Mouse (Mus musculus) embryonic facial prominence, embryonic 14.5 days (tissue): ENCODE measurements around the gene Caml. TPM values are rescaled to one million over a fixed set of nuclear protein-coding genes. Genes with fewer than 3 reads are reported as not detected.
A peak's percentile ranks its signal among the peaks of the same experiment; 100 is the strongest.
"Not testable (repeated sequence)": the region's sequence is repeated elsewhere in the genome, so short reads cannot be mapped to it uniquely, and the experiment has no call there.

Source experiments
- ATAC-seq: fragments of 200-750 bp; cut with Nextera tagmentation; 2 replicates; pipeline ENCODE4 v1.8.0; 2017; ENCODE audit warnings: low read depth, moderate number of reproducible peaks, moderate TSS enrichment
- DNase-seq: peaks from one replicate; pipeline ENCODE4 v3.0.0-alpha.2; 2015; ENCODE audit warnings: low spot score
- H3K27ac ChIP-seq: fragments of 300-500 bp; sonication (generic); replicated peaks from 2 replicates; pipeline ENCODE4 v1.5.1; 2014; ENCODE audit warnings: low read depth, mild to moderate bottlenecking, low read length, moderate library complexity
- H3K27me3 ChIP-seq: fragments of 300-500 bp; sonication (generic); replicated peaks from 2 replicates; pipeline ENCODE4 v1.6.1; 2014; ENCODE audit warnings: low read length; ENCODE audit not compliant: control insufficient read depth, insufficient read depth
- H3K36me3 ChIP-seq: fragments of 300-500 bp; sonication (generic); 2 replicates; pipeline ENCODE4 v1.6.1; 2014; ENCODE audit warnings: low read length, mixed read lengths; ENCODE audit not compliant: control insufficient read depth, insufficient read depth
- H3K4me1 ChIP-seq: fragments of 300-500 bp; sonication (generic); 2 replicates; pipeline ENCODE4 v1.6.1; 2014; ENCODE audit warnings: antibody characterized with exemption, low read length; ENCODE audit not compliant: control insufficient read depth, insufficient read depth
- H3K4me2 ChIP-seq: fragments of 300-500 bp; sonication (generic); 2 replicates; pipeline ENCODE4 v1.6.1; 2014; ENCODE audit warnings: low read depth, mild to moderate bottlenecking, low read length, moderate library complexity, mixed read lengths
- H3K4me3 ChIP-seq: fragments of 300-500 bp; sonication (generic); 2 replicates; pipeline ENCODE4 v1.5.1; 2014; ENCODE audit warnings: low read depth, mild to moderate bottlenecking, low read length
- H3K9ac ChIP-seq: fragments of 300-500 bp; sonication (generic); 2 replicates; pipeline ENCODE4 v1.6.1; 2014; ENCODE audit warnings: low read depth, mild to moderate bottlenecking, low read length, moderate library complexity, mixed read lengths
- H3K9me3 ChIP-seq: fragments of 300-500 bp; sonication (generic); 2 replicates; pipeline ENCODE4 v1.6.1; 2016; ENCODE audit warnings: low read length; ENCODE audit not compliant: control insufficient read depth
- WGBS: fragments of 180-500 bp; shearing (Covaris S2); extraction: QIAGEN DNeasy Blood & Tissue Kit; methylation state at CpG from one replicate; pipeline ENCODE4 v1.1.7; 2014; 5-methylcytosine and 5-hydroxymethylcytosine counted together
- polyA plus RNA-seq: library from polyadenylated mRNA; unstranded; fragments of >200 nt; fragmentation: Nextera tagmentation; extraction: Ambion mirVana; gene quantifications from 2 replicates; pipeline ENCODE4 v1.2.1, GENCODE M21; 2014

Caml gene
- polyA plus RNA-seq, 1 experiment from 2014 or later, result 59.8 TPM

GRCm38 (mm10) chr13:55636185-55636983, 13.6 kb downstream of the Caml start:
- peaks cover 8% of the 10 kb centered on the region for H3K4me1 ChIP-seq
- H3K36me3 ChIP-seq, result peaks cover 47% of the 10 kb centered on the region
- 91% methylated on average over 14 of the region's 14 CpGs for WGBS
- DNase-seq (no peak), ATAC-seq (no peak)
- H3K9ac ChIP-seq, result peak overlapping the region; percentile 84; the same call in 1 of the 2 replicates
- peak overlapping the region; percentile 82 for H3K4me2 ChIP-seq
- no peak overlapping the region for H3K27ac ChIP-seq
- H3K4me3 ChIP-seq, result no peak overlapping the region; the same call in 1 of the 2 replicates
- H3K27me3 ChIP-seq, result no peaks in the 10 kb centered on the region
- no peaks in the 10 kb centered on the region for H3K9me3 ChIP-seq

- H3K36me3 ChIP-seq, result peaks cover 51% of the 10 kb centered on the region
- not testable (repeated sequence) for H3K9me3 ChIP-seq, H3K4me1 ChIP-seq, ATAC-seq, H3K4me2 ChIP-seq, H3K27me3 ChIP-seq, H3K4me3 ChIP-seq, H3K9ac ChIP-seq, H3K27ac ChIP-seq
- 58% methylated on average over 8 of the region's 8 CpGs for WGBS
- DNase-seq, result peak; percentile 53
These were observed 17.7 kb downstream of the Caml start for GRCm38 (mm10) chr13:55640480-55640879.

GRCm38 (mm10) chr13:55644525-55644924, 21.7 kb downstream of the Caml start:
- peaks cover 82% of the 10 kb centered on the region for H3K36me3 ChIP-seq
- WGBS, result 91% methylated on average over 2 of the region's 2 CpGs

GRCm38 (mm10) chr13:55650098-55650497, 27.3 kb downstream of the Caml start:
- Histone ChIP-seq H3K27ac (no peak overlapping the region), H3K9me3 (no peaks in the 10 kb centered on the region), H3K4me2 (no peak overlapping the region), H3K4me1 (no peaks in the 10 kb centered on the region), H3K4me3 (no peak overlapping the region), H3K36me3 (peaks cover 98% of the 10 kb centered on the region), H3K27me3 (no peaks in the 10 kb centered on the region), H3K9ac (no peak overlapping the region)
- ATAC-seq (no peak), DNase-seq (no peak)
- 86% methylated on average over 12 of the region's 12 CpGs for WGBS

More at GRCm38 (mm10) chr13:55644525-55644924, 21.7 kb downstream of the Caml start:
- H3K9me3 ChIP-seq, result no peaks in the 10 kb centered on the region
- DNase-seq (peak; percentile 41), ATAC-seq (no peak)
- no peaks in the 10 kb centered on the region for H3K4me1 ChIP-seq
- no peaks in the 10 kb centered on the region for H3K27me3 ChIP-seq
- H3K27ac ChIP-seq, result no peak overlapping the region
- no peak overlapping the region for H3K4me3 ChIP-seq
- H3K4me2 ChIP-seq, result no peak overlapping the region
- no peak overlapping the region for H3K9ac ChIP-seq

- Histone ChIP-seq H3K4me3 (no peak overlapping the region), H3K27me3 (no peaks in the 10 kb centered on the region), H3K4me2 (no peak overlapping the region), H3K27ac (no peak overlapping the region), H3K36me3 (peaks cover 98% of the 10 kb centered on the region), H3K9ac (no peak overlapping the region), H3K9me3 (no peaks in the 10 kb centered on the region), H3K4me1 (no peaks in the 10 kb centered on the region)
- 95% methylated on average over 6 of the region's 6 CpGs for WGBS
- DNase-seq (no peak), ATAC-seq (no peak)
These were observed 28.2 kb downstream of the Caml start for GRCm38 (mm10) chr13:55650980-55651379.

- Histone ChIP-seq H3K4me3 (no peak overlapping the region), H3K9ac (no peak overlapping the region), H3K9me3 (0 out of 2 replicates have a peak, but pooled peaks cover 8% of the 10 kb centered on the region), H3K4me1 (no peaks in the 10 kb centered on the region), H3K27me3 (no peaks in the 10 kb centered on the region), H3K27ac (no peak overlapping the region), H3K4me2 (no peak overlapping the region), H3K36me3 (peaks cover 97% of the 10 kb centered on the region)
- ATAC-seq, result no peak
- 75% methylated on average over 6 of the region's 6 CpGs for WGBS
- DNase-seq, result peak; percentile 19
These were observed 45.7 kb downstream of the Caml start for GRCm38 (mm10) chr13:55668550-55668949.

GRCm38 (mm10) chr13:55672711-55673110, 49.9 kb downstream of the Caml start:
- Histone ChIP-seq H3K9ac (no peak overlapping the region), H3K36me3 (peaks cover 93% of the 10 kb centered on the region), H3K27ac (no peak overlapping the region), H3K4me3 (no peak overlapping the region), H3K4me1 (no peaks in the 10 kb centered on the region), H3K9me3 (0 out of 2 replicates have a peak, but pooled peaks cover 8% of the 10 kb centered on the region), H3K27me3 (no peaks in the 10 kb centered on the region), H3K4me2 (no peak overlapping the region)
- ATAC-seq (no peak), DNase-seq (no peak)
- whole genome bisulfite sequencing, result 91% methylated on average over 6 of the region's 6 CpGs

- H3K4me3 ChIP-seq, result no peak overlapping the region
- 91% methylated on average over 8 of the region's 8 CpGs for WGBS
- H3K4me2 ChIP-seq, result no peak overlapping the region
- H3K27ac ChIP-seq, result no peak overlapping the region
- H3K36me3 ChIP-seq, result peaks cover 86% of the 10 kb centered on the region
- no peak overlapping the region for H3K9ac ChIP-seq
- H3K27me3 ChIP-seq, result no peaks in the 10 kb centered on the region
- ATAC-seq (no peak), DNase-seq (no peak)
- H3K9me3 ChIP-seq, result no peaks in the 10 kb centered on the region
- H3K4me1 ChIP-seq, result no peaks in the 10 kb centered on the region
These were observed 54.6 kb downstream of the Caml start for GRCm38 (mm10) chr13:55677364-55677763.
